Mouse (Mus musculus): ENCODE measurements at regions not wholly inside any gene's neighbourhood (a gene's known extent, or its start where the extent isn't known, plus 50 kb on each side); places are given as distances from the start of the nearest gene placed in this dataset.

DNA sequence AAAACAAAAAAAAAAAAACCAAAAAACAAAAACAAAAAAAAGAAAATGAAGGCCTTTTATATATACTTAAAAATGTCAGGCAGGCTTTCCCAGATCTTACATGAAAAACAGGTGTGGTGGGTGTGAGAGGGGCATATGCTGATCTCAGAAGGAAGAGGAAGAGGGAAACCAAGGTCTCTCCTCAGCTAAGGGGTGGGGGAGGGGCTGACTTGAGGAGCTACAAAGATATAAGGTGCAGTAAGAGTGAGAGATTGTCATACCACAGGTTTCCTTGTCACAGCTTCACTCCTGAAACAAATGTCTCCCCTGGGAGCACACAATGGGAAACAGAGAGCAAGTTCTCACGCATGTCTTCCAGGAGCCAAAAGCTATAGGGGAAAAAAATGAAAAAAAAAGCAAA is 440.0 kb downstream of the Tns3 start:
- Histone ChIP-seq H3K4me1 (ENCODE audit: control insufficient read depth in 1 of 2, insufficient read depth in 2 of 2, low read length in 2 of 2) (no peaks in the 10 kb centered on the region), H3K27me3 (ENCODE audit: control insufficient read depth in 1 of 2, insufficient read depth in 2 of 2, low read length in 2 of 2) (no peaks in the 10 kb centered on the region), H3K36me3 (ENCODE audit: control insufficient read depth in 1 of 2, insufficient read depth in 2 of 2, low read length in 2 of 2) (no peaks in the 10 kb centered on the region), H3K79me2 (ENCODE audit: control insufficient read depth, insufficient read depth, low read length, poor library complexity) (no peaks in the 10 kb centered on the region), H3K4me3 (ENCODE audit: control insufficient read depth in 1 of 2, insufficient read depth in 1 of 2, low read depth in 2 of 2, low read length in 2 of 2) (no peak overlapping the region), H3K9me3 (replicated peaks; ENCODE audit: insufficient read depth, low read length) (no peaks in the 10 kb centered on the region), H3K9ac (ENCODE audit: control insufficient read depth, low read depth, low read length, poor library complexity, severe bottlenecking) (no peak overlapping the region), H3K27ac (ENCODE audit: control insufficient read depth, low read depth, low read length) (no peak overlapping the region)
- TF ChIP-seq GABPA (IDR thresholded peaks at IDR 0.05; ENCODE audit: low read depth, low read length) (no peak), USF2 (IDR thresholded peaks at IDR 0.05; ENCODE audit: borderline replicate concordance in 1 of 2, insufficient read depth in 1 of 2, low read depth in 1 of 2, low read length in 2 of 2) (no peak), CTCF (IDR thresholded peaks at IDR 0.05 in 2 of 3, conservative IDR thresholded peaks at IDR 0.05 in 1 of 3; ENCODE audit: control insufficient read depth in 1 of 3, insufficient read depth in 1 of 3, low read depth in 2 of 3, low read length in 3 of 3, poor library complexity in 1 of 3, severe bottlenecking in 1 of 3) (no peak), ZKSCAN1 (IDR thresholded peaks at IDR 0.05; ENCODE audit: low read depth, low read length) (no peak), MEF2A (IDR thresholded peaks at IDR 0.05; ENCODE audit: extremely low read depth, insufficient replicate concordance, low read depth, low read length, poor library complexity, severe bottlenecking) (no peak), MYB (IDR thresholded peaks at IDR 0.05; ENCODE audit: low read depth, low read length) (no peak), NRF1 (IDR thresholded peaks at IDR 0.05; ENCODE audit: insufficient read depth, low read depth, low read length, poor library complexity, severe bottlenecking) (no peak), E2F4 (IDR thresholded peaks at IDR 0.05; ENCODE audit: borderline replicate concordance, low read depth, low read length) (no peak), CHD1 (IDR thresholded peaks at IDR 0.05; ENCODE audit: low read depth, low read length) (no peak), CHD2 (IDR thresholded peaks at IDR 0.05; ENCODE audit: low read length) (no peak), TBP (IDR thresholded peaks at IDR 0.05; ENCODE audit: low read depth, low read length) (no peak), USF1 (IDR thresholded peaks at IDR 0.05; ENCODE audit: low read depth, low read length) (no peak), MYC (IDR thresholded peaks at IDR 0.05; ENCODE audit: low read depth, low read length) (no peak), MXI1 (IDR thresholded peaks at IDR 0.05; ENCODE audit: low read depth, low read length) (no peak), ZC3H11A (IDR thresholded peaks at IDR 0.05; ENCODE audit: low read depth, low read length) (no peak), SIN3A (IDR thresholded peaks at IDR 0.05; ENCODE audit: low read length) (no peak), MAFK (IDR thresholded peaks at IDR 0.05; ENCODE audit: borderline replicate concordance, low read depth, low read length) (no peak)
- DNase-seq (ENCODE audit: low read depth, low spot score): no peak

GRCm38 (mm10) chr11:8220618-8221017 is 443.7 kb downstream of the Tns3 start:
- TF ChIP-seq SMC3 (IDR thresholded peaks at IDR 0.05; ENCODE audit: low read depth, low read length): no peak
- no peak for TF ChIP-seq RCOR1 (IDR thresholded peaks at IDR 0.05; ENCODE audit: low read depth, low read length)
- TF ChIP-seq CHD1 (IDR thresholded peaks at IDR 0.05; ENCODE audit: low read depth, low read length): no peak
- no peak for TF ChIP-seq MEF2A (IDR thresholded peaks at IDR 0.05; ENCODE audit: extremely low read depth, insufficient replicate concordance, low read depth, low read length, poor library complexity, severe bottlenecking)
- no peak for TF ChIP-seq POLR2AphosphoS2 (IDR thresholded peaks at IDR 0.05; ENCODE audit: low read length)
- no peak for TF ChIP-seq NELFE (IDR thresholded peaks at IDR 0.05; ENCODE audit: low read depth, low read length)
- TF ChIP-seq ZMIZ1 (IDR thresholded peaks at IDR 0.05; ENCODE audit: low read depth, low read length): no peak
- TF ChIP-seq POLR2A (IDR thresholded peaks at IDR 0.05; ENCODE audit: control insufficient read depth in 1 of 2, insufficient read depth in 1 of 2, low read depth in 1 of 2, low read length in 2 of 2, poor library complexity in 1 of 2): no peak
- TF ChIP-seq USF1 (IDR thresholded peaks at IDR 0.05; ENCODE audit: low read depth, low read length): no peak
- no peak overlapping the region for H3K4me3 ChIP-seq (ENCODE audit: control insufficient read depth in 1 of 2, insufficient read depth in 1 of 2, low read depth in 2 of 2, low read length in 2 of 2)
- no peak overlapping the region for H3K27ac ChIP-seq (ENCODE audit: control insufficient read depth, low read depth, low read length)
- H3K9ac ChIP-seq (ENCODE audit: control insufficient read depth, low read depth, low read length, poor library complexity, severe bottlenecking): no peak overlapping the region
- no peaks in the 10 kb centered on the region for H3K9me3 ChIP-seq (replicated peaks; ENCODE audit: insufficient read depth, low read length)
- H3K4me1 ChIP-seq (ENCODE audit: control insufficient read depth in 1 of 2, insufficient read depth in 2 of 2, low read length in 2 of 2): no peaks in the 10 kb centered on the region
- H3K36me3 ChIP-seq (ENCODE audit: control insufficient read depth in 1 of 2, insufficient read depth in 2 of 2, low read length in 2 of 2): no peaks in the 10 kb centered on the region
- no peaks in the 10 kb centered on the region for H3K27me3 ChIP-seq (ENCODE audit: control insufficient read depth in 1 of 2, insufficient read depth in 2 of 2, low read length in 2 of 2)
- no peaks in the 10 kb centered on the region for H3K79me2 ChIP-seq (ENCODE audit: control insufficient read depth, insufficient read depth, low read length, poor library complexity)
- DNase-seq (ENCODE audit: low read depth, low spot score): no peak

Data from MEL (cell line).